Mouse (Mus musculus) embryonic fibroblast, embryonic 13.5 days (primary cell): ENCODE results near the gene Cntfr.

ENCODE experiments used
- CTCF ChIP-seq: IDR thresholded peaks from 2 replicates; pipeline ENCODE4 v1.5.1; 2011; ENCODE audit warnings: mild to moderate bottlenecking, control low read depth, low read length, moderate library complexity, borderline replicate concordance; ENCODE audit not compliant: insufficient read depth
- POLR2A ChIP-seq: IDR thresholded peaks from 2 replicates; pipeline ENCODE4 v1.6.1; 2011; ENCODE audit warnings: low read depth, mild to moderate bottlenecking, control low read depth, low read length, moderate library complexity

GRCm38 (mm10) chr4:41681947-41682346 lies 14.9 kb downstream of the Cntfr start:
- TF ChIP-seq POLR2A = no peak
- no peak for TF ChIP-seq CTCF
